Mouse (Mus musculus): ENCODE data around the gene C2cd2l. TPM values are rescaled to one million over a fixed set of nuclear protein-coding genes. Genes with fewer than 3 reads are reported as not detected.
A peak's percentile ranks its signal among the peaks of the same experiment; 100 is the strongest.
"Not testable (repeated sequence)": the region's sequence is repeated elsewhere in the genome, so short reads cannot be mapped to it uniquely, and the experiment has no call there.

Gene C2cd2l
- total RNA-seq, 2 experiments from 2014 or later: 5.9 to 8.3 TPM

DNA sequence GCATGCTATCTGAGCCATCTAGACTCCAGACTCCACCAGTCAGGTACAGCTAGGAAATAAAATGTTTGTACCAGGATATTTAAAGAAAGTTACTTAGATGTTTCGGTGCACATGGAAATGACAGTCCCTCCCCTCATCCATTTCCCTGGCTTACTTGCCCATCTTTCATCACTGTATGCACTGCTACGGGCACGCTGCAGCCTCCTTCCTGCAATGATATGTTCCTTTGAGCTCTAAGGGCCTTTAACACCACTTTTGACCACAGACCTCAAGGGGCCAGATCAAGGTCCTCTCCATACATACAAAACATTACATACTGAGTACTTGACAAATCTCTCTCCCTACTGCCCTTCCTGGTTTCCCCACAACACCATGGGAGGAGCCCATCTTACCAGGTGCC lies 16.9 kb upstream of the C2cd2l start:
- ATAC-seq (replicated peaks; ENCODE audit: poor library complexity, severe bottlenecking): no peak

DNA sequence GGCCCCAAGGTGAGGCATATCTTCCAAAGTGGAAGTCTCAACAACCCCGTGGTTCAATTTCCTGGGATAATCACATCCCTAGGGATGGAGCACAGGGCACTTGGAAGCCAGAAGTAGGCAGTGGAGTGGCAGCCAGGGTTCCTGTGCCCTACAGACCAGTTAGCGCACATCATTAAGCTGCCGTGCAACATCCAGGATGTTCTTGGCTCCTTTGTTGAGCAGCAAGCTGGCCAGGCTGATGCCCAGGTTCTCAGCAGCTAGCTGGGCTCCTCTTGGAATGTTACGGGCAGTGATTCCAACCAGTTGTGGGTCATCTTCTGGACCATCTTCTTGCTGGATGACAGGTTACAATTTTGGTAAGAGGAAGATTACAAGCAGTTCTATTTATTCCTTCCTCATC lies 16.4 kb upstream of the C2cd2l start:
- not testable (repeated sequence) for ATAC-seq (replicated peaks; ENCODE audit: poor library complexity, severe bottlenecking)

DNA sequence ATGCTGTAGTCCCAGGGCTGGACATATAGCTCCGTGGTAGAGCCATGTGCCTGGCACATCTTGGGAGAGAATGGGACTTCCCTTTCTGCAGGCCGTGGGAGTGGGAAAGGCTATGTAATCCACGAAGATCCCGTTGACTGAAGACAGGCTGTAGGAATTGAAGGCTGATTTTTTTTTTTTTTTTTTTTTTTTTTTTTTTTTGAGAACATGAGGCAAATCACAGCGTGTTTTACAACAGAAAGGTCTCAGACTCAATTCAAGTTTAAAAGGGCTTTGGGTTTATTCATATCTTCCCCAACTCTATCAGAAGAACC lies 16.0 kb upstream of the C2cd2l start:
- no peak for ATAC-seq (replicated peaks; ENCODE audit: poor library complexity, severe bottlenecking)

DNA sequence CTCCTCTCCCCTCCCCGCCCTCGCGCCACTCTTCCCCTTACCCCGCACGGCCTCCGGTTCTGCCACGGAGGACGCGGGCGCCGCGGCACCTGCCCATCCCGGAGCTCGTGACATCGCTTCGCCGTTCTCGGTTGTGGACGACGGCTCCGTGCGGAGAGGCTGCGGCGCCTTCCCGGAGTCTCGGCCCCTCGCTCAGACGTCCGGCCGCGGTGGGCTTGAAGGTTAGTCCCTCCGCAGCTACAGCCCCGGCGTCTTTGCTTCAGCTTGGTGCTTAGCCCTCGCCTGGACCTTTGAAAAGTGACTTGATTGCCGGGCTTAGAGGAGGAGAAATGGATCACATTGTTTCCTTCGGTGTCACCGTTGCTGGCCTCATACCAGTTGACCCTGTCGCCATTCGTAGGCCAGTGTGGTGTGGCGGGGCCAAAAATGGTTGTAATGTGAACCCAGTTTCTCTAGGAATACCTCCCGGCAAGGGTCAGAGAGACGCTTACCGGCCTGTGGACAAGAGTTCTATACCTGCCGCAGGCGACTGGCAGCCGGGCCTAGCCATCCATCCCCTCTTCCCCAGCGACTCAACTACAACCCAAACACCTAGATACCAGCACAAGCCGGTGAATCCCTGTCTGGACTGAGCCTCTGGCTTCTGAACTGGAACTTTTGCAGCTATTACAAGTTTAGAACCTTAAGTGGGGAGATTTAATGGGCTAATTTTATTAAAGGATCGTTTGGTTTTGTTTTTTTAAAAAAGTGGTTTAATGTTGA lies 15.4 kb upstream of the C2cd2l start:
- ATAC-seq (replicated peaks; ENCODE audit: poor library complexity, severe bottlenecking): peak; percentile 1; the same call in 1 of the 2 replicates

DNA sequence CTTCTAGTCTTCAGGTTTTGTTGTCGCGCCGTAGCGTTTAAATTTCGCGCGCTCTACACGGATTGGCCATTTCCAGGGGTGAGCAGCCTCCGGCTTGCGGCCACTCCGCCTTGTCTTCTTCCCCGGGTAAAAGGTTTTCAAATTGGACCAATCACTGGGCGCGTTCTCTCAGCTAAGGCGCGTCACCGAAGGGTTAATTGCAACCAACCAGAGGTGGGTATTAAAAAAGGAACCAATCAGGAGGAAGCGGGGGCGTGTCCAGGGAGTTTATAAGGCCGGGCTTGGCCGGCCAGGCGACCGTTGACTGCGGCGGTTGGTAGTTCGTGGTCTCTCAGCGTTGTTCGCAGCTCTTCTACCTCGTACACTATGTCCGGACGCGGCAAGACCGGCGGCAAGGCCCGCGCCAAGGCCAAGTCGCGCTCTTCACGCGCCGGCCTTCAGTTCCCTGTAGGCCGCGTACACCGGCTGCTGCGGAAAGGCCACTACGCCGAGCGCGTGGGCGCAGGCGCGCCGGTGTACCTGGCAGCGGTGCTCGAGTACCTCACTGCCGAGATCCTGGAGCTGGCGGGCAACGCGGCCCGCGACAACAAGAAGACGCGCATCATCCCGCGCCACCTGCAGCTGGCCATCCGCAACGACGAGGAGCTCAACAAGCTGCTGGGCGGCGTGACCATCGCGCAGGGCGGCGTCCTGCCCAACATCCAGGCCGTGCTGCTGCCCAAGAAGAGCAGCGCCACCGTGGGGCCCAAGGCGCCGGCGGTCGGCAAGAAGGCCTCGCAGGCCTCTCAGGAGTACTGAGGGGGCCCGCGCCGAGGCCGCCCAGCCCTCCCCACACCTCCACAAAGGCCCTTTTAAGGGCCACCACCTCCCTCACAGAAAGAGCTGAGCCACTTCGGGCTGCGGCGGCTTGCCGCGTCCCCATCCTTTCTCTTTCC lies 14.6 kb upstream of the C2cd2l start, which contains the start of gene H2afx:
Gene H2afx (plus strand): TSS at position 299 of the 935 bp plus-strand sequence.
- ATAC-seq (replicated peaks; ENCODE audit: poor library complexity, severe bottlenecking): peak; percentile 87

DNA sequence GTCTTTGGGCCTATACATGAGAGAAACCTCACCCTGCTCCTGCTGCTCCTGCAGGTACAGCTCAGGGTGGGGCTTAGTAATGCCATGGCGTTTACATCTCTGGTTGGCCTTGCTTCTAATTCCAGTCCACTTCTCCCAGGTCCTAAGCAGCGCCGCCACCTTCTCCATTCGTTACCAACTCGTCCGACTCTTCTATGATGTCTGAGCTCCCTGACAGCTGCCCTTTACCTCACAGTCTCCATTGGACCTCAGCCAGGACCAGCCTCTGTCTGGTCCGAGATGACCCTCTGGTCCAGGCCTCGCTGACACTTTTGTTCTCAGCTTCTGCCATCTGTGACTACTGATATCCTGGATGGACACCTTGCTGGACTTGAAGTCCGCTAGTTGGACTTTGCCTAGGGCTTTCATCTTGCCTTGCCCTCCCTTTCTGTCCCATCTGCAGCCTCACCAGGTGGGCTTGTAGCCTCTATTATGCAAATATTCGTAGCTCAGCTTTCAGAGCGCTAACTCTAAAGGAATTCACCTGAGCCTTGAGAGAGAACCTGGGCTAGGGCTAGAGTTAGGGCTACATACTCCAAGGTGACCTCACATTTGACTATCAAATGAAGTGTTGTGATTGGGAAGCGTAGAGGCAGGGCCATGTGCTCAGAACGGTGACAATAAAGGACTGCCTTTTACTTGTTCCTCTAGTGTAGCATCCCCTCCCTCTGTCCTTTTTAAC lies 13.0 kb upstream of the C2cd2l start:
- ATAC-seq (replicated peaks; ENCODE audit: poor library complexity, severe bottlenecking): no peak

DNA sequence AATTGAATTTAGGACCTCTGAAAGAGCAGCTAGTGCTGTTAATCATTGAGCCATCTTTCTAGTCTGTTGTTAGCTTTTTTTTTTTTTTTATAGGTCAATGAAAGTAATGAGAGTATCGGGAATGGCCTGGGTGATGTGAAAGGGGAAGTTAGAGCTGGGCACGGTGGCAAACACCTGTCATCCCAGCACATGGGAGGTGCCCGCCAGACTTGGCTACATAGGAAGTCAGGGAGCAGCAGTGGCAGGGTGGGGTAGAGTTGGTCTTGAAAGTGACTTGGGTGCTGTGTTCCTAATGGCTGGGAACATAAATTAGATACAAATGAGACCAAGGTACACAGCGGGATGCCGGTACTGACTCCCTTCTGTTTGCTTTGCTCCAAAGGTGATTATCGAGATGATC lies 10.7 kb upstream of the C2cd2l start:
- no peak for ATAC-seq (replicated peaks; ENCODE audit: poor library complexity, severe bottlenecking)

DNA sequence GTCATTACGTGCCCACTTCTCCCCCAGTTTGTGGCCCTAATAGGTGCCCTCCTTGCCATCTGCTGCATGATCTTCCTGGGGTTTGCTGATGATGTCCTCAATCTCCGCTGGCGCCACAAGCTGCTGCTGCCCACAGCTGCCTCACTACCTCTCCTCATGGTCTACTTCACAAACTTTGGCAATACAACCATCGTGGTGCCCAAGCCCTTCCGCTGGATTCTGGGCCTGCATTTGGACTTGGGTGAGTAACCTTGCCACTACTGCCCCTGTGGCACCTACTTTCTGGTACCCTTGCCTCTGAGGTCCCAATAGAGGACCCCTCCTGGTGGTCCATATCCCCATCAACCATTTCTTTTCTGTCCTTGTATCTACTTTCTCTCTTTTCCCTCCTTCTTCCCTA lies 7.8 kb upstream of the C2cd2l start:
- ATAC-seq (replicated peaks; ENCODE audit: poor library complexity, severe bottlenecking): no peak

DNA sequence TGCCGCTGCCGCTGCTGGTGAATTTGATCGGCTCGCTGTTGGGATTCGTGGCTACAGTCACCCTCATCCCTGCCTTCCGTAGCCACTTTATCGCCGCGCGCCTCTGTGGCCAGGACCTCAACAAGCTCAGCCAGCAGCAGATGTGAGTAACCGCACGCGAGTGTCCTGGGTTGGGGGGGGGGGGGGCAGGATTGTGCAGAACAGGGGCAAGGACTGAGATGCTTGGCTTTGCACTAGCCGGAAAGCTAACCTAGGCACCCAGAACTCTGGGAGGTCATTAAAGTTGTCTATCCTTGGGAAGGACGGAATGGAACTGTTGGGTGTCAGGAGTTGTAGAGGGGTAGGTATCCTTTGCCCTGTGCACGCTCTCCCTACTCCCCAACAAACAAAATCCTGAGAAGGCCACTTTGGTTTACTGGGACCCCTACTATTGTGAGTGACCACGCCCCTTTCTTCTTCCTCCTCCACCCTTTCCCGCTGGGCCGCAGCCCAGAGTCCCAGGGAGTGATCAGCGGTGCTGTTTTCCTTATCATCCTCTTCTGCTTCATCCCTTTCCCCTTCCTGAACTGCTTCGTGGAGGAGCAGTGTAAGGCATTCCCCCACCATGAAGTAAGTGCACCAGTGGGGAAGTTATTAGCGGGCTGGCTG lies 7.1 kb upstream of the C2cd2l start:
- ATAC-seq (replicated peaks; ENCODE audit: poor library complexity, severe bottlenecking): peak; percentile 8; the same call in 1 of the 2 replicates

DNA sequence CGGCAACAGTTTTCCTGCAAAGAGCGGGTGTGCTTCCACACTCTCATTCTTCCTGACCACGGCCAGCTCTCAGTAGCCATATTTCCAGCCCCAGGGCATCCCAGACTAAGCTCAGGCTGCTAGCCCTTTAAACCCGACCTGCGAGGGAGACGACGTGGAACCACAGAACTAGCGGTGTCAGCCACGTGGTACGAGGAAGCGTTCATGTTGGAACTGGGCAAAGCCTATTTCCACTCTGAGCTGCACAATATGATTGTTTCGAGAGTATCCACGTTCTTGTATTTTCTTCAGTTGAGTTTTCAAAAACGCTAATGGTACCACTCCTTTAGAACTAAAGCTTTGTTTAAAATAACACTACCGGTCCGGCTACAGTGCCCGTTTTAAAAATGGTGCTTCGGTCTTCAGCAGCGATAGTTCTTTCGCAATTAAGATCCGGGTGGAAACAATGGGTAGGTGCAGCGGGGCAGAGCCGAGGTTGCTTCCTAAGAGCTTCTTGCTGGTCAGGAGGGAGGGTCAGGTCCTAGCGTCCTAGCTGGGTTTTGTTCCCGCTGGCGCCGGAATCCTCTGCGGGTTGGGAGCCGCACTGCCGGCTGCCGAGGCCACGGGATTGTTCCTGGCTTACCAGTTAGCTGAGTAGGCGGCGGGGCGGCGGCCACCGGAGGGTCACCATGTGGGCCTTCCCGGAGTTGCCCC lies 6.4 kb upstream of the C2cd2l start:
- ATAC-seq (replicated peaks; ENCODE audit: poor library complexity, severe bottlenecking): peak; percentile 80

DNA sequence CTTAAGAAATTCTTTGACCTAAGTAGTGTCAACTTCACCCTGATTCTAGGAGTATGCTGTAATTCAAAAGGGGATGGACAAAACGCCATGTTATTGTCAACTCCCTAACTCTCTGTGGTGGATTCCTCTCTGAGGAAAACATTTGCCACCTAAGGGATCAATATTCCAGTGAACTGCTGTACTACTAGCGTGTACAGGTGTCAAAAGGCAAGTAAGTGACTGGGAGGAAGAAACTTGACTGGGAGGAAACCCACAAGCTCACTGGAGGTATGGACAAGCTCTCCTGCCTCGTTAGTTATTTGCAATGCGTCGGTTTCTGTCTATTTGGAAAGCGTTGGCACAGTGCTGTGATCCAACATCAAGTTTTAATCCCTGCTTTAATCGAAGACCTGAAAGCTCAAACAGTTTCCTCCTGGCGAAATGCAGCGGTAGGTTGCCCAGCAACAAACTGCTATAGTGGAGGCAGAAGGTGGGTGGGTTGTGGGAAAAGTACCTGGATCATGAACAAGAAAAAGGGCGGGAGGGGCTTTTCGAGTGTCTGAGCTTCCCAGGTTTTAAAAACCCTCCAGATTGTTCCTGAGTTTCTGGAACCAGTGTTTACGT lies 5.8 kb upstream of the C2cd2l start, which contains the start of gene Dpagt1:
Gene Dpagt1 (plus strand): TSS at position 252 of the 603 bp plus-strand sequence.
- no peak for ATAC-seq (replicated peaks; ENCODE audit: poor library complexity, severe bottlenecking)

DNA sequence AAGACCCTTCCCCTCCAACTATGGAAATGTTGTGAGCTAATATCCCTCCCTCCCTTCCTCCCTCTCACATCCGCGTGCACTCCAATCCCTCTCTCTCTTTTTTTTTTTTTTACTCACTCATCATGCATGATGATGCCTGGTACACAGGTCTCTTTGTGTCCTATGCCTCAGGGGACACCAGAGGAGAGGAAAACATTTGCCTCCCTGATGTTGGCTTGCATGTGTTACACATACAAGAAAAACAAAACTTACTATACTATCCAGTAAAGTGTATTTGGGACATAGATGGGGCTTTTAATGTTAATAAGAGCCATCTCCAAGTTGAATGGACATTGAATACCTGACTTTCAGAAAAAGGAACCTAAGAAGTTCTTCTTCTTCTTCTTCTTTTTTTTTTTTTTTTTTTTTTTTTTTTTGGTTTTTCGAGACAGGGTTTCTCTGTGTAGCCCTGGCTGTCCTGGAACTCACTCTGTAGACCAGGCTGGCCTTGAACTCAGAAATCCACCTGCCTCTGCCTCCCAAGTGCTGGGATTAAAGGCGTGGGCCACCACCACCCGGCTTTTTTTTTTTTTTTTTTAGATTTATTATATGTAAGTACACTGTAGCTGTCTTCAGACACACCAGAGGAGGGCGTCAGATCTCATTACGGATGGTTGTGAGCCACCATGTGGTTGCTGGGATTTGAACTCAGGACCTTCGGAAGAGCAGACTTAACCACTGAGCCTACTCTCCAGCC lies 5.1 kb upstream of the C2cd2l start:
- ATAC-seq (replicated peaks; ENCODE audit: poor library complexity, severe bottlenecking): not testable (repeated sequence)

DNA sequence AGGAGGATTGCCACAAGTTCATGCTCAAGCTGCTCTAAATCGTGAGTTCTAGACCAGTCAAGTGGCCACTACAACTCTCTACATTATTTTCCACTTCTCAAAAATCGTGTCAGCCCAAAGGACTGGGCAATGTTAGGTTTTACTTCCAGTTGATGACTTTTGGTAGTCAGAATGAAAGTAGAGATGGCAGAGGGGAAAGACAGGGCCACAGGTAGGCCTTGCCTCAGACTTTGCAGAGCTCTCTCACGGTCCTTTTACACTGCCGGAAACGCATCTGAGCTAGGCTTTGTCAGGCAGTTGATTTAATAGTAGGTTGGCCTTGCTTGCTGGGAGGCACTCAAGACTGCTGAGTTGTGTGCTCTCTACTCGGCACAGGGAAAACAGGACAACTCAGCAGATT lies 4.1 kb upstream of the C2cd2l start:
- ATAC-seq (replicated peaks; ENCODE audit: poor library complexity, severe bottlenecking): no peak

DNA sequence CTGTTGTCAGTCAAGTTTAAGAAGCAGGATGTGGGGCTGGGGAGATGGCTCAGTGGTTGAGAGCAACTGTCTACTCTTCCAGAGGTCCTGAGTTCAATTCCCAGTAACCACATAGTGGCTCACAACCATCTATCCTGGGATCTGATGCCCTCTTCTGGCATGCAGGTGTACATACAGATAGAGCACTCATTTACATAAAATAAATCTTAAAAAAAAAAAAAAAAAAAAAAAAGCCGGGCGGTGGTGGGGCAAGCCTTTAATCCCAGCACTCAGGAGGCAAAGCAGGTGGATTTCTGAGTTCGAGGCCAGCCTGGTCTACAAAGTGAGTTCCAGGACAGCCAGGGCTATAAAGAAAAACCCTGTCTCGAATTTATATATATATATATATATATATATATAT lies 3.6 kb upstream of the C2cd2l start:
- not testable (repeated sequence) for ATAC-seq (replicated peaks; ENCODE audit: poor library complexity, severe bottlenecking)

DNA sequence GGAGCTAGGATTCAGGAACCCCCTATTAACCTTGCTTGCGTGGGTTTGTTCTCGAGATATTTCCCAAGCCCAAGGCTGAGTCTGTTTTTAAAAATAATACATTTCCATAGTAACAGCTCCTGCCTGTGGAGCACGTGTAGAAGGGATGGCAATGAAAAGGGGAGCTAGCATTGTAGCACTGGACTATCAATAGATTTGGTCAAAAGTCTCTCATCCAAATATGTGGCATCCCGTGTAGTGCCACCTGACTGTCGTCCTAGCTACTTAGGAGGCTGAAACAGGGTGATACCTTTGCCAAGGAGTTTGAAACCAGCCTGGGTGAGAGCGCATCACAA lies 681 bp upstream of the C2cd2l start:
- 0 out of 2 replicates have a peak, but pooled peaks have one; percentile 26 for ATAC-seq (replicated peaks; ENCODE audit: poor library complexity, severe bottlenecking)

DNA sequence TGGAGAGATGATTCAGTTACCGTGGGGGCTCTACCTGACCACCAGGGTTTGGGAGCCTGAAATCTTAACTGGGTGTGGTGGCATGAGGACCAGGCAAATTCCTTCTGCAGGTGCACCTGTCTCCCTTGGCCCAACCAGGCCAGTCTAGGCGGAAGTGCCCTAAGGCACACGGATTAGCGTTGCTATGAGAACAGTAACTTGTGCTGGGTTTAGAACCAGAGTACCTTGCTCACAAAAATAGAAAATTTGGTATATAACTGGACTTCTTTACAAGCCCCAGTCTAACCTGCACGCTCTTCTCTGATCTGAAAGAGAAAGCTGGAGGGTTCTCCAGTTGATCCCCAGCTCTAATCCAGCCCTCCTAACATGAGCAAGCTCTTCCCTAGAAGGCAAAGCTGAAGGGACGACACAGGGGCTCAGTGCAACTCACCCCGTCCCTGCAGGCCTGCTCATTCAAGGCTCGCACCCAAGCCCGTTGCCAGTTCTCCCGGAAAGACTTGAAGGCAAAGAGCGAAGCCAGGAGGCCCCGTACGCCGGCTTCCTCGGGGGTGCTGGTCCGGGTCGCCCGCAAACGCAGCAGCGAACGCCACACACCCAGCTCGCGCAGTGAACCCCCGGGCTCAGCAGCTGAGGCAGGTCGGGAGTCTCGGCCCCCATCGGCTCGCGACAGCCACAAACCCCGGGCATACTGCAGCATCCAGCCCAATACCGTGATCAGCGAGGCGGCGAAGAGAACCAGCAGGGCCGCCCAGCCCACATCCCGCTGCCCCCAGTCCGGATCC lies 789 bp downstream of the C2cd2l start:
- ATAC-seq (replicated peaks; ENCODE audit: poor library complexity, severe bottlenecking): 0 out of 2 replicates have a peak, but pooled peaks have one; percentile 3

DNA sequence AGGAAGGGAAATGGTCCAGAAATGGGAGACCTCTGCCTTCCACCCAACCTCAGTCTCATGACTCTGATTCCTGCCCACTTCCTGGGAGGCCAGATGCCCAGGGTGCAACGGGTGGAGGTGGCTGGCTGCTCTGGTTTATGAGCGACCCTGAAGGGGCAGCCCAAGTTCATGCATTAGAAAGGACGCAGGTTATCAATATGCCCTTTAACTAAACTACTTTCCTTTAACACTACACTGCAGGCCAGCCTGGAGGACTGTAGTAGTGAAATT lies 1.3 kb downstream of the C2cd2l start:
- no peak for ATAC-seq (replicated peaks; ENCODE audit: poor library complexity, severe bottlenecking)

Data from granulocyte monocyte progenitor cell, adult 5-6 weeks (primary cell).